Mouse (Mus musculus): Measurements from ENCODE around the gene Parl. TPM values are rescaled to one million over a fixed set of nuclear protein-coding genes. Genes with fewer than 3 reads are reported as not detected.

The Parl gene
- polyA plus RNA-seq, 1 experiment from 2014 or later: 131 TPM

Other genes with a start within 250 kb of the Parl start
- gene Klhl24, start 204.8 kb downstream of the Parl start, polyA plus RNA-seq (2016; fragmentation: Nextera tagmentation; extraction: Ambion mirVana): 20.7 and 27.2 TPM in 2 replicates
- 52.3 and 59.2 TPM in 2 replicates for gene Yeats2, start 161.3 kb downstream of the Parl start, polyA plus RNA-seq (2016; fragmentation: Nextera tagmentation; extraction: Ambion mirVana)
- gene Map6d1, start 61.0 kb downstream of the Parl start, polyA plus RNA-seq (2016; fragmentation: Nextera tagmentation; extraction: Ambion mirVana): 0.75 and 0.89 TPM in 2 replicates
- not detected in 2 replicates for gene Cyp2ab1, start 23.0 kb upstream of the Parl start, polyA plus RNA-seq (2016; fragmentation: Nextera tagmentation; extraction: Ambion mirVana)
- 47.9 and 62.0 TPM in 2 replicates for gene Abcc5, start 124.0 kb upstream of the Parl start, polyA plus RNA-seq (2016; fragmentation: Nextera tagmentation; extraction: Ambion mirVana)
- gene Eif2b5, start 196.4 kb upstream of the Parl start, polyA plus RNA-seq (2016; fragmentation: Nextera tagmentation; extraction: Ambion mirVana): 164 and 173 TPM in 2 replicates
- 28.6 and 33.5 TPM in 2 replicates for gene Dvl3, start 214.6 kb upstream of the Parl start, polyA plus RNA-seq (2016; fragmentation: Nextera tagmentation; extraction: Ambion mirVana)
- 536 and 586 TPM in 2 replicates for gene Ap2m1, start 233.1 kb upstream of the Parl start, polyA plus RNA-seq (2016; fragmentation: Nextera tagmentation; extraction: Ambion mirVana)
- gene Abcf3, start 246.2 kb upstream of the Parl start, polyA plus RNA-seq (2016; fragmentation: Nextera tagmentation; extraction: Ambion mirVana): 49.7 and 61.9 TPM in 2 replicates

Data from limb, embryonic 10.5 days (tissue).